8 mouse cellular contexts compared by ENCODE assay signal in genomic region chr1:136259893-136260634, GRCm38 (mm10). TPM values are rescaled to one million over a fixed set of nuclear protein-coding genes. Genes with fewer than 3 reads are reported as not detected.
DNase-seq lines count a peak whose midpoint lies in the region; ATAC-seq and TF ChIP-seq lines count a peak whose summit lies in the region.

No protein-coding gene starts in this region.

- WGBS in forebrain, postnatal 0 days, result 2% methylated on average over 91 of the region's 95 CpGs
- WGBS in lung, embryonic 14.5 days, result under 1% methylated on average over 92 of the region's 95 CpGs

- no peaks in the 10 kb centered on the region for H3K36me3 ChIP-seq in ES-E14 (ENCODE audit: control insufficient read depth, insufficient read depth, low read length, poor library complexity, severe bottlenecking)
- H3K36me3 ChIP-seq in forebrain, postnatal 0 days (ENCODE audit: insufficient read depth), result no peaks in the 10 kb centered on the region
- no peaks in the 10 kb centered on the region for H3K36me3 ChIP-seq in lung, embryonic 14.5 days (ENCODE audit: insufficient read depth)

- H3K27me3 ChIP-seq in forebrain, postnatal 0 days (ENCODE audit: insufficient read depth, low read length), result 0 out of 2 replicates have a peak, but pooled peaks cover 5% of the 10 kb centered on the region
- peaks cover 66% of the 10 kb centered on the region for H3K27me3 ChIP-seq in lung, embryonic 14.5 days (ENCODE audit: insufficient read depth, low read length)

- DNase-seq in ES-E14 (ENCODE audit: low read depth, low spot score), result peak; percentile 33
- DNase-seq in cerebellum, adult 18-20 months, result peak; percentile 85 to 94
- peak; percentile 91 for DNase-seq in forebrain, postnatal 0 days
- peak; percentile 20 for DNase-seq in heart, postnatal 25 days (ENCODE audit: low spot score)
- DNase-seq in layer of hippocampus, adult 2 months (ENCODE audit: low spot score in 2 of 2), result peak; percentile 48 to 73
- DNase-seq in lung, embryonic 14.5 days, result peak; percentile 78
- peak; percentile 71 for DNase-seq in retina, embryonic 14.5 days (ENCODE audit: low spot score)

- peak; percentile 19; the same call in 1 of the 2 replicates for TF ChIP-seq CTCF in forebrain, postnatal 0 days (IDR thresholded peaks at IDR 0.05; ENCODE audit: low read depth)
- no peak for TF ChIP-seq CTCF in layer of hippocampus, adult 2 months (conservative IDR thresholded peaks at IDR 0.05)
- TF ChIP-seq CTCF in lung, embryonic 14.5 days (IDR thresholded peaks at IDR 0.05; ENCODE audit: low read depth), result no peak

- ATAC-seq in forebrain, postnatal 0 days, result peak; percentile 89
- peak; percentile 83 for ATAC-seq in lung, embryonic 14.5 days (ENCODE audit: insufficient read depth)
- ATAC-seq in megakaryocyte-erythroid progenitor cell, adult 5-6 weeks (replicated peaks; ENCODE audit: low FRiP score, low TSS enrichment, poor library complexity, severe bottlenecking), result no peak

- peaks cover 0 to 5% of the 10 kb centered on the region in 2 experiments; a peak in 2 of 4 replicates for H3K4me1 ChIP-seq in ES-E14 (ENCODE audit: control insufficient read depth in 2 of 2, insufficient read depth in 2 of 2, low read length in 2 of 2, poor library complexity in 1 of 2)
- no peaks in the 10 kb centered on the region for H3K4me1 ChIP-seq in forebrain, postnatal 0 days (ENCODE audit: insufficient read depth)
- no peaks in the 10 kb centered on the region for H3K4me1 ChIP-seq in lung, embryonic 14.5 days (ENCODE audit: insufficient read depth)

- H3K9me3 ChIP-seq in ES-E14 (ENCODE audit: control insufficient read depth, insufficient read depth, low read depth, low read length), result no peaks in the 10 kb centered on the region
- H3K9me3 ChIP-seq in forebrain, postnatal 0 days (ENCODE audit: low read length), result no peaks in the 10 kb centered on the region
- no peaks in the 10 kb centered on the region for H3K9me3 ChIP-seq in lung, embryonic 14.5 days (ENCODE audit: low read depth, low read length)

- in situ Hi-C loops in ES-E14 (cut with MboI; ENCODE audit: low sequenced_read_pairs in 2 of 2, unreplicated experiment in 2 of 2), result no loop called here

- H3K4me2 ChIP-seq in forebrain, postnatal 0 days (ENCODE audit: low read depth), result peak overlapping the region; percentile 90
- peak overlapping the region; percentile 94 for H3K4me2 ChIP-seq in lung, embryonic 14.5 days

- intact Hi-C loops in heart, postnatal 25 days (cut with DNase I), result no loop called here

- peak overlapping the region; percentile 59 for H3K9ac ChIP-seq in ES-E14 (ENCODE audit: insufficient read depth, low read depth, low read length, poor library complexity, severe bottlenecking)
- H3K9ac ChIP-seq in forebrain, postnatal 0 days, result peak overlapping the region; percentile 73
- peak overlapping the region; percentile 46 for H3K9ac ChIP-seq in lung, embryonic 14.5 days

- peak overlapping the region; percentile 68 to 74 for H3K4me3 ChIP-seq in ES-E14 (ENCODE audit: insufficient read depth in 1 of 2, low read depth in 1 of 2, low read length in 2 of 2, poor library complexity in 1 of 2, severe bottlenecking in 1 of 2)
- peak overlapping the region; percentile 58 for H3K4me3 ChIP-seq in forebrain, postnatal 0 days (ENCODE audit: low read depth, low read length)
- peak overlapping the region; percentile 70 for H3K4me3 ChIP-seq in layer of hippocampus, adult 2 months
- H3K4me3 ChIP-seq in lung, embryonic 14.5 days (ENCODE audit: low read depth, low read length), result peak overlapping the region; percentile 51

- no peak overlapping the region for H3K27ac ChIP-seq in ES-E14 (ENCODE audit: insufficient read depth, low read depth, low read length, poor library complexity, severe bottlenecking)
- H3K27ac ChIP-seq in forebrain, postnatal 0 days (ENCODE audit: low read depth, low read length), result peak overlapping the region; percentile 69; the same call in 1 of the 2 replicates
- H3K27ac ChIP-seq in layer of hippocampus, adult 2 months, result peak overlapping the region; percentile 92
- no peak overlapping the region for H3K27ac ChIP-seq in lung, embryonic 14.5 days (ENCODE audit: low read depth)

TF ChIP-seq in ES-E14, 5 proteins besides CTCF, POLR2A, EP300 and RAD21:
- peak; percentile 75 for TF ChIP-seq MAFK (IDR thresholded peaks at IDR 0.05; ENCODE audit: insufficient read depth, low read depth, low read length)
- TF ChIP-seq ZNF384 (IDR thresholded peaks at IDR 0.05; ENCODE audit: low read depth, low read length), result no peak
- TF ChIP-seq HCFC1 (IDR thresholded peaks at IDR 0.05; ENCODE audit: borderline replicate concordance, insufficient read depth, low read length), result no peak; the same call in 1 of the 2 replicates
TF ChIP-seq in ES-E14: peak in this region for 1.

RNA-seq across cellular contexts. Expression of gene Gpr25, which starts 0.6 kb away (rescaled TPM):
- total RNA-seq in ES-E14 (2012; rRNA removed), result not detected in 2 replicates
- total RNA-seq in forebrain, postnatal 0 days (2014; rRNA removed), result 2.0 and 2.2 TPM in 2 replicates
- 2.2 TPM in 2 replicates for polyA plus RNA-seq in forebrain, postnatal 0 days (2015; fragmentation: Nextera tagmentation; extraction: Ambion mirVana)
- total RNA-seq in heart, postnatal 25 days (2021), result not detected
- 1 to 10 TPM; 5.0 to 5.5 TPM for total RNA-seq in layer of hippocampus, adult 2 months (2021)
- polyA plus RNA-seq in lung, embryonic 14.5 days (2014; fragmentation: Nextera tagmentation; extraction: Ambion mirVana), result not detected in 2 replicates
- total RNA-seq in megakaryocyte-erythroid progenitor cell, adult 5-6 weeks (2014; fragmentation: Nextera tagmentation), result not detected in 2 replicates
- total RNA-seq in megakaryocyte-erythroid progenitor cell, adult 5-6 weeks (2017), result not detected in 2 replicates

RNA-seq across cellular contexts. Expression of gene Inava, which starts 26.0 kb away (rescaled TPM):
- 8.5 and 9.6 TPM in 2 replicates for total RNA-seq in ES-E14 (2012; rRNA removed)
- 4.4 and 12.6 TPM in 2 replicates for total RNA-seq in forebrain, postnatal 0 days (2014; rRNA removed)
- 2.1 and 2.6 TPM in 2 replicates for polyA plus RNA-seq in forebrain, postnatal 0 days (2015; fragmentation: Nextera tagmentation; extraction: Ambion mirVana)
- not detected for total RNA-seq in heart, postnatal 25 days (2021)
- 1 to 10 TPM; 3.0 to 3.2 TPM for total RNA-seq in layer of hippocampus, adult 2 months (2021)
- polyA plus RNA-seq in lung, embryonic 14.5 days (2014; fragmentation: Nextera tagmentation; extraction: Ambion mirVana), result 15.1 and 15.9 TPM in 2 replicates
- total RNA-seq in megakaryocyte-erythroid progenitor cell, adult 5-6 weeks (2014; fragmentation: Nextera tagmentation), result not detected in 2 replicates
- not detected in 2 replicates for total RNA-seq in megakaryocyte-erythroid progenitor cell, adult 5-6 weeks (2017)

RNA-seq across cellular contexts. Expression of gene Mroh3, which starts 47.4 kb away (rescaled TPM):
- total RNA-seq in ES-E14 (2012; rRNA removed), result 0.22 and 0.26 TPM in 2 replicates
- total RNA-seq in forebrain, postnatal 0 days (2014; rRNA removed), result not detected in 2 replicates
- not detected in 2 replicates for polyA plus RNA-seq in forebrain, postnatal 0 days (2015; fragmentation: Nextera tagmentation; extraction: Ambion mirVana)
- not detected for total RNA-seq in heart, postnatal 25 days (2021)
- 1 to 10 TPM; 1.3 to 1.5 TPM for total RNA-seq in layer of hippocampus, adult 2 months (2021)
- polyA plus RNA-seq in lung, embryonic 14.5 days (2014; fragmentation: Nextera tagmentation; extraction: Ambion mirVana), result 0.18 TPM in 1 of 2 replicates, not detected in the other
- not detected in 2 replicates for total RNA-seq in megakaryocyte-erythroid progenitor cell, adult 5-6 weeks (2014; fragmentation: Nextera tagmentation)
- total RNA-seq in megakaryocyte-erythroid progenitor cell, adult 5-6 weeks (2017), result not detected in 2 replicates

Comparison
In these comparisons a context has a peak if more than half of its experiments do, and no peak if none do; other contexts are left out.
1. DNase-seq: peak in every context shown above with its lines; median percentile 91 in forebrain, postnatal 0 days; 90 in cerebellum, adult 18-20 months; 78 in lung, embryonic 14.5 days; 71 in retina, embryonic 14.5 days; 60 in layer of hippocampus, adult 2 months; 33 in ES-E14; 20 in heart, postnatal 25 days.
2. H3K27ac ChIP-seq: peak in forebrain, postnatal 0 days (single experiment) and layer of hippocampus, adult 2 months (single experiment); none in ES-E14 (single experiment) and lung, embryonic 14.5 days (single experiment).
3. Peak in every context shown above with its lines, with median percentiles within 50 percentile points of each other: H3K4me3 ChIP-seq and H3K9ac ChIP-seq.